Mouse (Mus musculus) cerebellum, postnatal 14 days (tissue): ENCODE data around the gene Fabp7.

ENCODE experiments used
- DNase-seq, 2 experiments: peaks; one replicate each; pipeline ENCODE4 v3.0.0; 2021; ENCODE audit warnings: mixed read lengths in 2 of 2

The Fabp7 gene

DNA sequence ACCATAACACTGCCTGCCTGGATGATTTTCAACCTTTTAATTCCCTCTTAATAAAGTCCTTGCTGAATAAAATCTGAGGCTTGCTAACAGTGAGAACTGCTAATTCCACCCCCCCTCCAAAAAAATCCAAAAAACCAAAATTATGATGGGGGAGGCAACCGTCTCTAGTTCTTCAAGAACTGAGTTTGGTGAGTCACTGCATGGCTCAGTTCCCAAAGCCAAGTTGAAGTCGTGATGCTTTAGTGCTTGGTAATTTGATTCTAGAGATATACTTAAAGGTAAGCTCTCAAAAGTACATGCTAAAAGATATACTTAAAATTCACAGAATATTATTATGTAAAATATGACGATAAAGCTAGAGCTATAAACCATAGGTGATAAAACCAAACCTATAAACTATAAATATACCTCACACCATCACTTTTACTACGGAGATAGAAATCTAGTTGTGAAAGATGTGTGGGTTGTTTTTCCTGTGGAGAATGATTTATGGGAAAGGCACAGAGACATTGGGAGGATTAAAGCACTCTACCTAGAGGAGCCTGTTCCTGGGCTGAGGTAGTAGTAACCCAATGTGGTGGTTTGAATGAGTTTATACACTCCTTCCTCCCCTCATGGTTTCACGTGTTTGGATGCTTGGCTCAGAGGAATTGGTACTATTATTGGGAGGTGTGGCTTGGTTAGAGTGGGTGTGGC lies 27.6 kb downstream of the Fabp7 start:
- no peak for DNase-seq

DNA sequence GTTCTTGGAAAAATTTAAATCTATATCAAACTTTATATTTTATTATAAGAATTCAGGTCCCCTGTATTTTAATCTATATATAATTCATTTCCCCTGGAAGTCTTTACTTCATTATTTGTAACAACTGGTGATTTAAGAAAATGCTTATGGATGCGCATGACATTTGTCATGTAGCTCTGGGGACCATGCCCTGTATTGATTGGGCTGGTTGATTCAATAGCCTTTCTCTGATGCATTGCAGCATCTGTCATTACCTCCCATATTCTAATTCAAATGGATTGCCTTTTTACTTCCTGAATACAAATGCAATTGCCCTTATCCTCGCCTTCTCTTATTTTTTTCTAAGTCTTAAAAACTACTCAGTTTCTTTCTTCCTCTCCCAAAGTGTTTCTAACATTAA lies 29.6 kb downstream of the Fabp7 start:
- no peak for DNase-seq

DNA sequence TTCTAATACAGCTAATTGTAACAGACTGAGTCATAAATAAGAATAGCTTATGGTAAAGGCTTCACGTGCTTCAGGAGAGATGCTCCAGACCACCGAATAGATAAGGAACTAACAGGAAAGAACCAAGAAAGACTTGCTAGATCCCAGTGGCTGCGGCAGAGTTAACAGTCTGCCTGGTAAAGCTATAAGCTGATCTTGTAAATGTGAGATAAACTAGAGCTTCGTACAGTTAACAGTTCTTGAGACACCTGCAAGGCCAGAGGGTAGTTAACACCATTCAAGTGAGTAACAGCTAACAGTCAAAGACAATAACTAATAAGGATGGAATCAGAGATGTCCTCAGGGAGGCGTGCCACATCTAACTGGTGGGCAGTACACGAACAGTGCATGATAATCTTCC lies 31.2 kb downstream of the Fabp7 start:
- DNase-seq = no peak

DNA sequence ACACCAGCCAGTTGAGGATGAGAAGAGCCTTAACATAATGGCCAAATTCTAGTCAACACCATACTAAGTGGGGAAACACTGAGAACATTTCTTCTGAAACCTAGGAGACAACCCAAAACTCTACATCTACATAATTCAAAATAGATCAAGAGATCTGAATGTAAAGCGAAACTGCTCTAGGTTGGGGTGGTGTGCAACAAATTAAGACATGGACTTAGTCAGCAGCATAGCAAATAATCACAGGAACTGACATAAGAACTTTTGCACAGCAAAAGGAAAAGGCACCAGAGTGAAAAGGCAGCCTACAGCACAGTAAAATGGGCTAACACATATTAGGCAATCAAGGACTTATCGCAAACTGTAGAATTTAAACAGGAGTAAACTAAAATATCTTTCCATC lies 34.5 kb downstream of the Fabp7 start:
- no peak for DNase-seq

GRCm38 (mm10) chr10:57822473-57822872 lies 37.8 kb downstream of the Fabp7 start:
- no peak for DNase-seq

- no peak for DNase-seq
Observed at GRCm38 (mm10) chr10:57828649-57829048, 44.0 kb downstream of the Fabp7 start.

GRCm38 (mm10) chr10:57829621-57830020 lies 44.9 kb downstream of the Fabp7 start:
- no peak for DNase-seq

DNA sequence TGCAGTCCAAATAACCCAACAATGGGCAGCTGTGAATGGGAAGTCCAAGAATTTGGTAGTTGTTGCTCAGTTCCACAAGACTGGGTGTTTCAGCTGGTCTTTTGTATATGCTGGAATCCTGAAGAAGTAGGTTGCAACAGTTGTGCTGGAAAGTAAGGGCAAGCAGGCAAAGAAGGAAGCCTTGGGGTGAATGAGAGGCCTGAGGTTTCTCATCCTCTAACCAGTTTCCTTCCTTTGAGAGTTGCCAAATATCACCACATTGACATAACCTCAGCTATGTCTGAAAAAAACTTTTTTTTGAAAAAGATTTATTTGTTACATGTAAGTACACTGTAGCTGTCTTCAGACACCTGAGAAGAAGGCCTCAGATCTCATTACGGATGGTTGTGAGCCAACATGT lies 50.4 kb downstream of the Fabp7 start:
- DNase-seq = no peak

DNA sequence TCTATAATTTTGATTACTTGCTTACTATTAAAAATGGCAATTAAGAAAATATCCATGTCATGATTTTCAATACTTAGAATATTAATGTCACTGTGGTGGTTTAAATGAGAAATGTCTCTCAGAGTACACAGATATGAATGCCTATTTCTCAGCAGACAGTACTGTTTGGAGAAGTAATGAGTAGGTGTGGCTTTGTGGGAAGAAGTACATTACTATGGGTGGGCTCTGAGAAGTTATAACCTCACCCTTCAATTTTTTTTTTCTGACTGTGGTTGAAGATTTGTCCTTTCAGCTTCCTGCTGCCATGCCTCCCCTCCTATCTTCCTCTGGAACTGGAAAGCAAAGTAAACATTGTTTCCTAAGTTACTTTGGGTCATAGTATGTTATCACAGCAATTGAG lies 51.3 kb downstream of the Fabp7 start:
- DNase-seq = no peak
